Comparison of ENCODE assay signal across 27 mouse cellular contexts in genomic region chr10:5205570-5205969, GRCm38 (mm10).
DNase-seq lines count a peak whose midpoint lies in the region; ATAC-seq and TF ChIP-seq lines count a peak whose summit lies in the region.
"Had no signal": no experiment of that assay in that cellular context is flagged by ENCODE, and none has a peak within 500 bp of the region (broad histone marks: within the 10 kb centered on the region; RNA-seq: fewer than 3 reads in every experiment).

No protein-coding gene starts in this region.

- 79% methylated on average over 5 of the region's 5 CpGs for WGBS in heart, embryonic 10.5 days
- 30% methylated on average over 5 of the region's 5 CpGs for WGBS in liver, embryonic 14.5 days (ENCODE audit: insufficient replicate concordance)

- no peak overlapping the region for H3K27ac ChIP-seq in heart, embryonic 10.5 days
- H3K27ac ChIP-seq in liver, embryonic 14.5 days, result peak overlapping the region; percentile 63
- H3K27ac ChIP-seq: kidney, postnatal 0 days; limb, embryonic 12.5 days; neural tube, embryonic 12.5 days; stomach, postnatal 0 days had no signal

- peaks cover 26% of the 10 kb centered on the region; the same call in 1 of the 2 replicates for H3K36me3 ChIP-seq in heart, embryonic 10.5 days
- H3K36me3 ChIP-seq in liver, embryonic 14.5 days (replicated peaks; ENCODE audit: control insufficient read depth, insufficient read depth, low read depth), result no peaks in the 10 kb centered on the region
- H3K36me3 ChIP-seq: neural tube, embryonic 12.5 days had no signal

- no peak for TF ChIP-seq EP300 in liver, embryonic 14.5 days (IDR thresholded peaks at IDR 0.05; ENCODE audit: low read depth)

- H3K9ac ChIP-seq in liver, embryonic 14.5 days (replicated peaks), result peak overlapping the region; percentile 59
- H3K9ac ChIP-seq: heart, embryonic 12.5 days; limb, embryonic 12.5 days; neural tube, embryonic 12.5 days had no signal

- H3K27me3 ChIP-seq in heart, embryonic 10.5 days (ENCODE audit: insufficient read depth, poor library complexity, severe bottlenecking), result no peaks in the 10 kb centered on the region
- H3K27me3 ChIP-seq in liver, embryonic 14.5 days (ENCODE audit: control insufficient read depth, insufficient read depth, low read length), result no peaks in the 10 kb centered on the region
- H3K27me3 ChIP-seq: heart, embryonic 12.5 days; limb, embryonic 12.5 days; neural tube, embryonic 12.5 days had no signal

- H3K4me2 ChIP-seq in liver, embryonic 14.5 days (ENCODE audit: low read depth), result peak overlapping the region; percentile 67
- H3K4me2 ChIP-seq: heart, embryonic 12.5 days; limb, embryonic 12.5 days; midbrain, embryonic 11.5 days; neural tube, embryonic 12.5 days had no signal

- H3K4me3 ChIP-seq in heart, embryonic 10.5 days, result no peak overlapping the region
- peak overlapping the region; percentile 18 to 24; a peak in 2 of 4 replicates for H3K4me3 ChIP-seq in liver, embryonic 14.5 days (ENCODE audit: insufficient read depth in 1 of 2, low read depth in 2 of 2, low read length in 2 of 2)
- H3K4me3 ChIP-seq: heart, embryonic 12.5 days; limb, embryonic 12.5 days; myocyte; neural tube, embryonic 12.5 days had no signal

- peak; percentile 67 for DNase-seq in heart, embryonic 10.5 days (ENCODE audit: low spot score)
- no peak for DNase-seq in heart, postnatal 10 days
- no peak for DNase-seq in liver, embryonic 14.5 days (ENCODE audit: low read depth in 3 of 3, low spot score in 3 of 3)
- DNase-seq in kidney, postnatal 36 days, result no peak
- no peak for DNase-seq in kidney, adult 9 months
- no peak for DNase-seq in layer of hippocampus, postnatal 25 days (ENCODE audit: extremely low spot score in 1 of 2, low spot score in 1 of 2)
- DNase-seq: adrenal gland, postnatal 14 days; cerebellum, adult 2 months; cerebellum, postnatal 14 days; gastrocnemius, postnatal 25 days; heart, adult 18-20 months; kidney, adult 2 months; lung, adult 18-20 months; right cerebral cortex, postnatal 4 days; thymus, adult 2 months had no signal

- ATAC-seq in erythroid progenitor cell, adult 5-6 weeks (replicated peaks; ENCODE audit: low FRiP score, poor library complexity, severe bottlenecking), result peak; percentile 68
- ATAC-seq in liver, embryonic 14.5 days (ENCODE audit: insufficient read depth), result peak; percentile 64
- ATAC-seq in megakaryocyte-erythroid progenitor cell, adult 5-6 weeks (replicated peaks; ENCODE audit: low FRiP score, low TSS enrichment, poor library complexity, severe bottlenecking), result 0 out of 2 replicates have a peak, but pooled peaks have one; percentile 12
- ATAC-seq: forebrain, embryonic 14.5 days; hindbrain, embryonic 16.5 days; lung, postnatal 0 days had no signal

- H3K4me1 ChIP-seq in heart, embryonic 10.5 days, result no peaks in the 10 kb centered on the region; the same call in 1 of the 2 replicates
- H3K4me1 ChIP-seq in liver, embryonic 14.5 days (replicated peaks; ENCODE audit: control insufficient read depth in 2 of 2, insufficient read depth in 2 of 2, low read length in 1 of 2), result peaks cover 53 to 61% of the 10 kb centered on the region in 2 experiments
- H3K4me1 ChIP-seq: neural tube, embryonic 12.5 days had no signal

- intact Hi-C loops in heart, postnatal 10 days (cut with DNase I), result no loop called here

- no peaks in the 10 kb centered on the region for H3K9me3 ChIP-seq in heart, embryonic 10.5 days
- no peaks in the 10 kb centered on the region for H3K9me3 ChIP-seq in liver, embryonic 14.5 days (ENCODE audit: control insufficient read depth, low read length)
- H3K9me3 ChIP-seq: heart, embryonic 12.5 days; limb, embryonic 12.5 days; neural tube, embryonic 12.5 days had no signal

- peak; percentile 40; the same call in 1 of the 2 replicates for TF ChIP-seq CTCF in liver, embryonic 14.5 days (IDR thresholded peaks at IDR 0.05; ENCODE audit: low read depth)

Comparison
In these comparisons a context has a peak if more than half of its experiments do, and no peak if none do; other contexts are left out.
1. ATAC-seq: peak in every context shown above with its lines; median percentile 68 in erythroid progenitor cell, adult 5-6 weeks; 64 in liver, embryonic 14.5 days; 12 in megakaryocyte-erythroid progenitor cell, adult 5-6 weeks.